Mouse (Mus musculus): Measurements from ENCODE around the gene Tshb. TPM values are rescaled to one million over a fixed set of nuclear protein-coding genes. Genes with fewer than 3 reads are reported as not detected.

The Tshb gene
- polyA plus RNA-seq (2015; fragmentation: Nextera tagmentation; extraction: Ambion mirVana): 0.46 and 0.55 TPM in 2 replicates

DNA sequence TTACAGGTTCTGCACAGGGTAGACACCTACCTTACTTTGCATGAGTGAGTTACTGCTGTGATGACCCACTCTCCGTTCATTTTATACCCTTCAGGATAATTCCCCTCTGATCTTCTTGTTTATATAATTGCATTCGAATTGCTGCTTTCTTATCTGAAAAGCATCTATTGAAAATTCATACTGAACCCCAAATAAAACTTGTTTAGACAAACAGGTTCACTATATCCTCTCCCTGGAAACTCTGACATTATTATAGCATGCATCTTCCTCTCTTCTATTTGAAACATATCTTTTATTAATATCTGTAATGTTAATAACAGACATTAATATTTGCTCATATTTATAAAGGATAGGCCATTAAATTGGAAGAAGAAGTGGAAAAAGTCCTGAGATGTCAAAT lies at the start of gene Tshb:
Gene Tshb, minus strand, starts transcription at position 101 of the 400 bp plus-strand sequence.
- no peak for DNase-seq (ENCODE audit: low spot score)

DNA sequence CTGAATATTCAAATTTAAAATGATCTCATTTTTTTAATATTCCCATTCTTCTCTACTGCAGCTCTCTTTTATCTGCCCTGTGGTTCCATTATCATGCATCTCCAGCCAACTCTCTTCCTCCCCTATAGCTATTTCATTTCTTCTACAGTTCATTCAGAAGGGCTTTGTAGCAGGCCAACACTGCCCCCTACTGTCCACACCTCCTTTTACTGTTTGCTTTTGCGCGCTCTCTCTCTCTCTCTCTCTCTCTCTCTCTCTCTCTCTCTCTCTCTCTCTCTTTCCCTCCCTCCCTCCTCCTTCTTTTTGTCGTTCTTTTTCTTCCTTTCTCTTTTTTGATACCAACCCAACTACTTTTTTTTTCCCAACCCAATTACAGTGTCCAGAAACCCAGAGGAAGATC lies 21.4 kb upstream of the Tshb start:
- DNase-seq (ENCODE audit: low spot score): peak; percentile 84

DNA sequence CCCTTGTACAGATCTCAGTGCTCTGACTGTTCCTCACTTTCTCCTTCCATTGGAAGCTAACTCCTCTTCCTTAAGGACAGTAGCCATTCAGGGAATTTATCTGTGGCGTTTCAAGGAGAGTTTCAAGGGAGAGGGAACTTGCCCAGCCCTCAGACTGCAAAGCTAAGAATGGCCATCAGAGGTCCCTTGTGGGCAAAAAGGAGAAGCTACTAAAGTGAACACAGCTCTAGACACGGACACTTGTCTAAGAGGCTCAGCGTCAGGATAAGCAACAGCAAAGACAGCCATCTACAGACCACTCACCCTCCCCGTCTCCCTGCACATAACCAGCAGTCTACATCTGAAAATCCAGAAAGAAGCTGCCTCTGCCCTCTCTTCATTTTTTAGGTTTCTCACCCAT lies 4.9 kb upstream of the Tshb start:
- DNase-seq (ENCODE audit: low spot score): peak; percentile 42

DNA sequence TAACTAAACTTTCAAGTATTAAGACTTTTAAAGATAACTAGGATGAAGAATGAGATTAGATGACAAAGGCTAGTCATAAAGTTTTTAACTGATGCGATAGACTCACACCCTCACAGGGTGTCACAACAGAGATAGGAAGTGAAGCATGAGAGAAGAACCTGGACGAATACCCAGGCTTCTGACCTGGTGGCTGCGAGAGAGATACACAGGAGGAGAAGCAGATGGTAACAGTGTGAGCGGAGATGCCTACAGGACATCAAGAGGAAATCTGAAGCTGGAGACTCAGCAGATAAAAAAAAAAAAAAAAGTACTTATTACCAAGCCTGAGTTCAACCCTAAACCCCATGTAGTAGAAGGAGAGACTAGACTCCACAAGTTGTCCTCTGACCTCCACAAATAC lies 9.5 kb downstream of the Tshb start:
- DNase-seq (ENCODE audit: low spot score): no peak

DNA sequence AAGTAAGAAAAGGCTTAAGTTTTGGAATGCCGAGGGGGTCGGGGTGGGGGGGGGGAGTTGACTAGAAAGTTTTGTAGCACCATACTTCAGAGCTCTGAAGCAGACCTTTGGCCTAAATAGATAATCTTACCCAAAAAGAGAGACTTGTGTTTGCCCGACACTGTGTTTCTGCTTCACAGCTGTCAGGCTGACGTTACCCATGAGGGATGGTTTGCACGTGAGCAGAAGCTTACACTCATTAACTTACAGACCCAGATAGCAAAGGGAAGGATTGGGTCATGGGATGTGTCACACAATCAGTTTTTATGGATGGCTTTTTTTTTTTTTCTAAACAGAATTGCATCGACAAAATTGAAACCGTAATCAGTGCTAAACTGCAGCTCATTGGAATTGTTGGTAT lies 17.7 kb downstream of the Tshb start:
- DNase-seq (ENCODE audit: low spot score): no peak

DNA sequence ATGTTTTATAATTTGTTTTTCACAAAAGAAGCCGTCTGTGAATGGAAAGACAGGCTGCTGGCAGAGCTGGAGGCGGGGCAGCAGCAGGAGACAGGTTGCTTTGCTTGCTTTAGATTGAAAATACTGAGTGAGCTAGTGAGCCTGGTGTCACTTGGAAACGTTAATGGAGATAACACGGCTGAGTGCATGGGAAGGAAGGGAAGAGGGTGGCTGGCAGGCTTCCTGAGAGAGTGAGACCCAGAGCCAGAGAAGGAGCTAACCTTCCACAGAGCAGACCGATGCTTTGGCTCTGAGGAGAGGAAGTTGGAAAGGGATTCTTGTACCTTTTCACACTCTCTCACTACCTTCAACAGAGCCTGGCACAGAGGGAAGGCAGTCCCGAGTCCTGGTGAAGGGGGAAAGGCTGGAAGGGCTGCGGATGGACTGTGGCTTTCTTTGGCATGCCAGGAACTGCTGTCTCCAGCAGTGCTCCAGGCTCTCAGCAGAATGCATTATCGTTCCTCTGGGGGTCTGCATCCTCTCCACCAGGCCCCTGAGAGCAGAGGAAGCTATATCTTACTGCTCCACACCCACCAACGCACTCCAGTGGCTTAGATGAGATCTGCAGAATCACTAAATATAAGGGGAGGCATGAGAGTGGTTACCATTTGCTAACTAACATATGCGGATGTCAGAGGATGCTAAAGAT lies 18.7 kb downstream of the Tshb start:
- DNase-seq (ENCODE audit: low spot score): no peak

DNA sequence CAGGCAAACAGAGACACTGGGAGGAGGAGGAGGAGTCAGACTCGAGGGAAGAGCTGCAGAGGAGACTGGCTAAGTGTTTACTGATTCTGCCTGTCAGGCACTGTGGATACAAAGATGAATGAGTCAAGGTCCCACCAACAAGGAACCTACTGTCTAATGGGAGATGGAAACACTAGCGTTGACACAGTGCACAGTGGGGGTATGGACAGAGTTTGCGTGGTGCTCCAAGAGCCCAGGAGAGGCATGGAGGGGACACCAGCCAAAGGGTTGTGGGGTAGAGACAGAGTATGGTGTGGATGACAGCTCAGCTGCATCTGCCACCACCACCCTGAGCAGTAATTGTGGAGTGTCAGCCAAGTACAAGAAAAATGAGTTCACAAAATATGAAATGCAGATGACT lies 20.1 kb downstream of the Tshb start:
- DNase-seq (ENCODE audit: low spot score): no peak

DNA sequence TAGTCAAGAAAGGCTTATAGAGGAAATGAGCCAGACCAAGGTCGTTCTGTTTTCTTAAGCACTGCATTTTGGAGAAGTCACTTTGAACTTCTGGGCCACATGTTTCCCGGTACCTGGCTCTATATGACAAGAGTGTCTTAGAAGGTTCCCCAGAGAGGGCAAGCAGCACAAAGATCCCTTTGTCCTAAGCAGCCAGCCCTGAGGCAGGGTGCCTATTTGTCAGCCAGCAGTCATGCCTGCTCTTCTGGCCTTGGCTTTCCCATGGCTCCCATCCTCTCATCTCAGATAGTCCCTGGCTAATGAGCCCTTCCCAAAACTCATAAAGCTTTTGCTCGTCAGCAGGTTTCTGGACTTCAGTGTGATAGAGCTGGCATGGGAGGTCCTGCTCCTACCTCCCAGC lies 22.3 kb downstream of the Tshb start:
- no peak for DNase-seq (ENCODE audit: low spot score)

DNA sequence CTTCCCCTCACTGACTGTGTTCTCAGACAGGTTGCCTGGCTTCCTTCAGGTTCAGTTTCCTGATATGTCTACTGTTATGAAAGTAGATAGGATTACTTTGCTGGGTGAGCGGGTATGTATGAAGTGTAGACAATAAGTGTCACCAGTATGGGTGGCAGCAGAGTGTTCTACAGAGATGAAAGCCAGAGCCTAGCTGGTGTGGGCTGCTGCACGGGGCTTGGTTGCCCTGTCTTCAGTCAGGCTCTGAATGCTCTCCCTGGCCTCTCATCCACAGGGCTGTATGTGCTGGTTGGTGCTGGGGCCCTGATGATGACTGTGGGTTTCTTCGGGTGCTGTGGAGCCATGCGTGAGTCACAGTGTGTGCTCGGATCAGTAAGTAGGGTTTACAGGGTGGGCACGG lies 25.5 kb downstream of the Tshb start:
- no peak for DNase-seq (ENCODE audit: low spot score)

DNA sequence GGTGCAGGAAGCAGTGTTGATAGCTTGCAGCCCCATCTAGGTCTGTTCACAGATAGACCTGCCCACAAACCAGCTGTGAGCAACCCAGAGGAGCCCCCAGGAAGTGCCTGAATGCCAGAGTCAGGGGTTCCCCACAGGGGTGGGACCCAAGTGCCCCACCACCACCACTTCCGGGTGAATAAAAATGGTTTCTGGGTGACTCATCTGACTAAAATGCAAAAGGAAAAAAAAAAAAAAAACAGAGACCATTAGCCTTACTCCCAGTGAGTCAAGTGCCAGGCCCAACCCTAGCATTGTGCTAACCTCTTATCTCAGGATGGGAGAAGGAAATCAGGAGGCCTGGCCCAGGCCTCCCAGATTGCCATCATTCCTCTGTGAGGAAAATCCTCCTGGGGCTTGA lies 26.7 kb downstream of the Tshb start:
- peak; percentile 91 for DNase-seq (ENCODE audit: low spot score)

DNA sequence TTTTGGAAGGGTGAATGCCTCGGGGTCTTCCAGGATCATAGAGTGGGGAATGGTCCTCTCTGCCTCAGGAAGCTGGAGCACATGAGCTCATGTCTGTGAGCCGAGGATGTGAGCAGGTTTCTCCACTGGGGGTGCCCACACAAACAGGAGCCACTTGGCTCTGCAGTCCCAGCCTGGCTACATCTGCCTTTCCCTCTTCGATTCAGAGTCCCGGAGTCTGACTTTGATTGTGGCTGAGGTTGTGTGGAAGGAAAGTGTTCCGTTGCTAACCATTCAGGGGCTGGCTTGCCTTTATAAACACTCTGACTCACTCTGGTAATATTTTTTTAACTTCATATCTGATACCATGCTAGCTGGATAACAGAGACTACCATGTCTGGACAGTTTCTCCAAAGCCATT lies 30.1 kb downstream of the Tshb start:
- no peak for DNase-seq (ENCODE audit: low spot score)

DNA sequence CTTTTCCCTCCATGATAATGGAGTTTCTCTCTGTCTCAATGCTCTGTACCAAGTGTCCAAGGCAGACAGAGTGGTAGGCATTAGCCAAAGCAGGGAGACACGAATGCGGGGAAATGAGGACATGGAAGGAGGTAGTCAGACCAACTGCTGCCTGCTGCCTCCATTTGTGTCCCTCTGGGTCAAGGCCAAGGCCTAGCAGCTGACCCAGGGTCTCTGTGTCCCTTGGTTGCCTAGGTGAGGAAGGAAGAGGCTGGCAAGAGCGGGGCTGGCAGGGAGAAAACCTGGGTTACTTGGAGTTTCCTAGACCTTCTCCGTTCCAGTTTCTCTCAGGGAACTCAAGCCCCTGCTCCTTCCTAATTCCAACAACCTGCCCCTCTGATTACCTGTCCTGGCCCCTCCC lies 30.5 kb downstream of the Tshb start:
- no peak for DNase-seq (ENCODE audit: low spot score)

DNA sequence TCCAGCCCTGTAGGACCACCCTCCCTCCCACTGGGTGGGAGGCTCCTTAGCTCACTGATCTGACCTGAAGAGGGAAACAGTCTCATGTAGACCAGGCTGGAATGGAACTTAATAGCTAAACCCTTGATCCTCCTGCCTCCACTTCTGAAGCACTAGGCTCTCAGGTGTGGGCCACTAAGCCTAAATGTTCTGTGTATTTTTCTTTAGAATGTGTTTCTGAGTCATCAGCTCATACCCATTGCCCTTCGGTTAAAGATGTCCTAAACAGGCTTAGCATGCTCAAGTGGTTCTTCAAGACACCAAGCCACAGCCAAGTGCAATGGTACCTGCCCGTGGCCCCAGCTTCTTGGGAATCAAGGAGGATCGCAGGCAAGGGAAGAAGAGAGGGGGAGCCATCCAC lies 31.0 kb downstream of the Tshb start:
- no peak for DNase-seq (ENCODE audit: low spot score)

DNA sequence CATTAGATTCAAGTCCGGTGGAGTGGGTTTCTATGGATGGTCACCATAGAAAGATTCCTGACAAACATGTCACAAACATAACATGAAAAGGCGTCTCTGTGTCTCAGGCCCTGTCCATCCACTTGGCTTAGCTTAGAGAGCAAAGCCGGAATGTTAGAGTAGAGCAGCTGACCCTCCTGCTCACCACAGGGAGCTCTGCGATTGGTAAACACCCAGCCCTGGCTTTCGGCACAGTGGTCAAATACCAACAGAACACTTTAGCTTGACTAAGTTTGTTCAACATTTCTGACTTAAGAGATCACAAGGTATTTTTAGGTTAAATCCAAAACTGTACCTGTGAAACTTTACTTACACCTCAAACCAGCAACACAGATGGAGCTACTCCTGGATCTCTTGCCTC lies 31.4 kb downstream of the Tshb start:
- DNase-seq (ENCODE audit: low spot score): no peak

DNA sequence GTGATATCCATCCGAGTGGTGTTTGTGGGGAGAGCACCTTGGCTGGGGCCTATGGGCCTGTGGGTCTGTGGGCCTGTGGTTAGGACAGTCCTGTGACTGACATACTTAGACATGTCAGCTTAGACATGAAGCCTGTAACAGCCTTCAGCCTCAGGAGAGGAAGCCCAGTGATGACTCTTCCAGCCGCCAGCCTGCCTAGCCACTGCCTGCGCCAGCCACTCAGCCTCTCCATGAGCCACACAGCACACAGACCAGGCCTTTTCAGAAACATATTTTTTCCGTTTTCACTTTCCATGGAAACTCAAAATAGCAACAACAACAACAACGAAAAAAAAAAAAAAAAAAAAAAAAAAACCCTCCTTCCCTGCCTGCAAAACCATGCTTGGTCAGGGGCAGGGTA lies 33.8 kb downstream of the Tshb start:
- DNase-seq (ENCODE audit: low spot score): no peak

DNA sequence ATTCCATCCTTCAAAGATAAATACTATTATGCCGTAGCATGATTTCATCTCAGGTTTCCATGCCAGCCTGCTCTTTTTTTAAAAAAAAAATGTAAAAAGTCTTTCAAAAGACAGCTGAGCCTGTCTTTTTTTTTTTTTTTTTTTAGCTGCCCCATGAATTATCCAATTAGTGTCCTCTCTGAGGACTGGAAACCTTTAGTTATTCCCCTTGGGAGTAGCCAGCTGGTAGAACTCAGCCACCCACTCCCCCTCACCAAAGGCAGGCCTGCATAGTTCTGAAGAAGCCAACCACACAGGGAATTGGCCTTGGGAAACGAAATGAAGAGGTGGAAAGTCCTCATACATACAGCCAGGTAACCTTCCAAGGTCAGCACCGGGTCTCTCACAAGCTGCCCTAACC lies 34.5 kb downstream of the Tshb start:
- DNase-seq (ENCODE audit: low spot score): no peak

DNA sequence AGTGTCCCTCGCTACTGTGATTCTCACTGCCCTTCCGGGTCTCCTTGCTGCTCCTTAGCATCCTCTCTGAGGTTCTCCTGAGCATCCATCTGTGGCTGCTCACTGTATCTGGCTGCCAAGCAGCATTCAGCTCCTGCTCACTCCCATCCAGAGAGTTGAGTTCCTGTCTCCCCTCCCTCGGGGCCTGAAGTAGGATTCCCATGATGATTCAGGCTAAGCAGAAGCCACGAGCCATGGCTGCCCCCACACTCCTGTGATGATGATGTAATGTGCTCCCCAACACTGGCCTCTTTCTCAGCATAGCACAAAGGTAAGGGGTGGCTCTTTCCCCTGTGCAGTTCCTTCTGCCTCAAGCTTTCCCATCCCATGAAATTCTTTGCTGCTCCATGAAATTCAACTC lies 36.3 kb downstream of the Tshb start:
- DNase-seq (ENCODE audit: low spot score): no peak

DNA sequence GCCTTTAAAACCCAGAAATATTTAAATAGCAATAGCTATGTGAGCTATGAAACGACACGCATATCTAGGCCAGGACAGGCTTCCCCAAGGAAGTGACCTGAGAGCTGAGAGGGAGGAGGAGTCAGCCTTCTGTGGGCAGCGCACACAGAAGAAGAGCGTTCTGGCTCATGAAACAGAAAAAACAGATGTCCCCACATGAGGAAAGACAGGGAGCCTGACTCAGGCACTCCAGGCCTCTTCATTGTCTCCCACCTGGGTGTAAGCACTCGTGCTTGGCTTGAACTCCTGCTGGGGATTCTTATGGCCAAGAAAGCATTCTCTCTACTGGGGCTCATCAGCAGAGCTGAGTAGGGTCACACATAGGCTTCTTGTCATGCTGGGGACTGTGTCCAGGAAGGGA lies 37.9 kb downstream of the Tshb start:
- peak; percentile 25 for DNase-seq (ENCODE audit: low spot score)

DNA sequence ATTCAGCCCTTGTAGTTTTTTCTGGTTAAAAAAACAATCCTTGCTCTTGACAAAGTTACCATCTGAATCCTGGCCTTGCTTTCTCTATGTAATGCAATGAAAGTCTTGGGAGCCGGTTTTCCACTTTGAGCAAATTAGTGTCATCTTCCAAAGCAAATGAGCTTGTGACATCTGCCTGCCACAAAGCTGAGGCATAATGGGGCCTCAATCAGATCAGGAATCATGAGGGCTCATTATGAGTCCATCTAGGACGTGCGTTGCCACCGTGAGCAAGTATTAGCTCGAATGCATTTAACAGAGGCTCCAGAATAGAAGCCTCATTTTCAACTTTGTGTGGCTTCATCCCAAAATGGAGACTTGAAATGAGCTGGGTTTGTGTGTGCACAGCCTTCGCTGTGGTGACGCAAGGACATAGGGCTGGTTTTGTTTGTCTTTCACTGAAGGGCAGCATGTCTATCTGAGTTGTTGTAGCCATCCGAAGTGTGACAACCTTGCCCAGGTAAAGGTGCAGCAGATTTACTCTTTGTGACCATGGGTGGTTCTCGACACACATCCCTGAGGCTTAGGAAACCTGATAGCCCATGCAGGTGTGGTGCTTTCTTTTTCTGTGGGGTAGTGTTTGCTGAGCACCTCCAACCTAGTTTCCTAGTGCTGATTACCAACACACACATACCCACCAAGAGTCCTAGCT lies 38.6 kb downstream of the Tshb start:
- no peak for DNase-seq (ENCODE audit: low spot score)

DNA sequence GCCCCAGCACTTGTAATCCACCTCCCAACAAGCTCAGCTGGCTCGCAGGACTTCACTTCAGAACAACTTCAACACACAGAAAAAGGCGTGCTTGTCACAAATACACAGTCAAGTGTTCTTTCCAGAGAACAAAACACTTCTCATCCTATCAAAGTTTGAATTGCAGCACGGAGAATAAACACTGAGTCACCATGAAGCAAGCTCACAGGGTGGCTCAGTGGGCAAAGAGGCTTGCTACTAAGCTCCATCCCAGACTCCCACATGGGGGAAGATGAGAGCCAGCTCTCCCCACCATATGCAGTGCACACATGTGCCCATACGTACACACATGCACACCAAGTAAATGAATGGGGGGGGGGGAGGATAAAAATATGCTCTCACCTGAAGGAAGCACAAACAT lies 39.3 kb downstream of the Tshb start:
- DNase-seq (ENCODE audit: low spot score): no peak

DNA sequence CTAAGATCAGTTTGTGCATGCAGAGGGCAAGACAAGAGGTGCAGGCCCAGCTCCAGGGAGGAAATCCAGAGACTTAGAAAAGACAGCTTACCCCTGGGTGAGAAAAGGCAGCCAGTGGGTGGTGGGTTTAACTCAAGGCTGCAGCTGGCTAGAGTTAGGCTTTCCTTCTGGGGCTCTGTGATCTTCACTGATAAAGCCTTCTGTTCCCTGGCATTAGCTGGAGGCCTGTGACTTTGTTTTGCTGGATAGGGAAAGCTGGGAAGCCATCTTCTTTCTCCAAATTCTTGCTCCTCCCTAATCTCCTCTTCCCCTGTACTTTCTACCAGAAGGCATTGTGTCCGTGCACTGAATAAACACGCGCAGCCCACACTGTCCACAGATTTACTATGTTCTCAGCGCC lies 39.8 kb downstream of the Tshb start:
- DNase-seq (ENCODE audit: low spot score): no peak

DNA sequence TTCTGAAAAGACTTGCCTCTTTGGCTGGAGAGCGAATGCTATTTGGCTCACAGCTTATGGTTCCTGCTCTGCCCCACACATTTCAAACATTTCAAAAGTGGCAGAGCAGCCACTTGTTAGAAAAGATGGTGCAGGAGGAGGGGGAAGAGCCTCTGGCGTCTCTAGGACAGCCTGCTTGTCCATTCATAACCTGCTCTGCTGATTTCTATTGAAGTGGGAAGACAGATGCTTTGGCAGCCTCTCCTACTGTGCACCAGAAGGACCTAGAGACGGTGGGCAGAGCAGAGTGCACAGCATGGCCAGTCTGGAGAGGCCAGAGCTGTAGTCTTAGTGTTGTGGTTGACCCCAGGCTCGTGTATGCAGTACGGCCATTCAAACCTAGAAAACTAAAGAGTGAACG lies 43.6 kb downstream of the Tshb start:
- DNase-seq (ENCODE audit: low spot score): no peak

DNA sequence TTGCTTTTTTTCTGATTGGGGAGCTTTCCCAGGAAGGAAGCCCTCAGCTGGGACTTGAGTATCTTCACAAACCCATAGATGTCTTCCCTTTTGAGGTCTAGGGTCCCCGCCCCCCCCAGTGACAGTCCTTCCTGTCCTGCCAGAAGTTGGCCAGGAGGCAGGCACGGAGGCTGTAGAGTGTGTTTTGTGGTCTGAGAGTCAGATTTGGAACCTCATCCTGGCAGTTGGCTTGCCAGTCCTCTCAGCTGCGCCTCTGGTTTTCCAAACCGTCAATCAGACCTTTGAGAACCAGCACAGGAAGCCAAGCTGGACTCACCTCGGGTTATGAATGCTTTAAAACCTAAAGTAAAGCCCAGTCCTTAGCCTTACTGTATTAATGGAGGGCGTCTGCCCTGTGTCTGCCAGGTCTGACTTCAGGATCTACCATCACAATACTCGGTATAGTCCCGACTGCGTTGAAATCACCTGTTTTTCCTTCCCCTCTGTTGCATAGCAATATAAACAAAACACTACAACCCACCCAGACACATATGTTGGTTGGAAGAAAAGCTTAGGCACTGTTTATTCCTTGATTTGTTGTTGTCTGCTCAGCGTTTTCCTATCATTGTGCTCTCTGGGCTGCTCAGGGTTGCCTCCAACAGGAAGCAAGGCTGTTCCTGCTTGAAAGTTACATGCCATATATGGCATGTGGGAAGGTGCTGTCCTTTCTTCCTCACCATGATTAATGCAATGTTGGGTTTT lies 44.2 kb downstream of the Tshb start:
- peak; percentile 57 for DNase-seq (ENCODE audit: low spot score)

Data from thymus, postnatal 0 days (tissue).